Mouse (Mus musculus): ENCODE data around the gene Itgb3bp.

Itgb3bp gene

DNA sequence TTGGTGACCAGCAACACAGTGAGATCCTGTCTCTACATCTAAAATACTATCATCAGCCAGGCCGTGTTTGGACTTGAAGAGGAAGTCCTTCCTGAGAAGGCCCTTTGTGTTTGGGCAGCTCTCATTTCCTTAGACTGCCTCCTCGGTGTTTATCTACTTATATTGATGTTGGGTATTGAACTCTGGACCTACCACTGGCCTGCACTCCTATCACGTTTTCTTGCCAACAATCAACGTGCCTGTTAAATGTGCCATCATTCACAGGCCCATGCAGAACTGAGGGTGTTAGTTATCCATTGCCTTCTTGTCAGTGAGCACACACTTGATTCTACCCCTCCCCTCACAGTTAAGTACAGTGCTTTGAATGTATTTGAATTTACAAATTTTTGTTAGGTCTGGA is 211.7 kb downstream of the Itgb3bp start:
- no peak for DNase-seq

- DNase-seq = no peak
Measured at GRCm38 (mm10) chr4:99715783-99716416, 213.7 kb downstream of the Itgb3bp start.
